Mouse (Mus musculus) forebrain, embryonic 14.5 days (tissue): Measurements from ENCODE around the gene Pon2. TPM values are rescaled to one million over a fixed set of nuclear protein-coding genes. Genes with fewer than 3 reads are reported as not detected.

ENCODE experiments used
- ATAC-seq: fragments of 200-750 bp; cut with Nextera tagmentation; 2 replicates; pipeline ENCODE4 v1.8.0; 2017; ENCODE audit warnings: mild to moderate bottlenecking, moderate library complexity
- DNase-seq: peaks from one replicate; pipeline ENCODE4 v3.0.0-alpha.2; 2015; ENCODE audit warnings: low spot score
- H3K27ac ChIP-seq: fragments of 300-500 bp; sonication (generic); 2 replicates; pipeline ENCODE4 v1.5.1; 2014; ENCODE audit warnings: low read depth, mild to moderate bottlenecking, control low read depth, low read length, moderate library complexity
- H3K27me3 ChIP-seq: fragments of 300-500 bp; sonication (generic); replicated peaks from 2 replicates; pipeline ENCODE4 v1.6.1; 2014; ENCODE audit warnings: low read length, control low read depth, mixed read lengths; ENCODE audit not compliant: control insufficient read depth, insufficient read depth
- H3K36me3 ChIP-seq: fragments of 300-500 bp; sonication (generic); 2 replicates; pipeline ENCODE4 v1.6.1; 2014; ENCODE audit warnings: low read length, control low read depth; ENCODE audit not compliant: control insufficient read depth, insufficient read depth
- H3K4me1 ChIP-seq: fragments of 300-500 bp; sonication (generic); 2 replicates; pipeline ENCODE4 v1.6.1; 2014; ENCODE audit warnings: antibody characterized with exemption, low read length, control low read depth; ENCODE audit not compliant: control insufficient read depth, insufficient read depth
- H3K4me2 ChIP-seq: fragments of 300-500 bp; sonication (generic); 2 replicates; pipeline ENCODE4 v1.6.1; 2014; ENCODE audit warnings: mild to moderate bottlenecking, control low read depth, low read length
- H3K4me3 ChIP-seq: fragments of 300-500 bp; sonication (generic); 2 replicates; pipeline ENCODE4 v1.5.1; 2014; ENCODE audit warnings: low read depth, low read length, control low read depth
- H3K9ac ChIP-seq: fragments of 300-500 bp; sonication (generic); 2 replicates; pipeline ENCODE4 v1.6.1; 2014; ENCODE audit warnings: mild to moderate bottlenecking, low read length, control low read depth, moderate library complexity
- H3K9me3 ChIP-seq: fragments of 300-500 bp; sonication (generic); replicated peaks from 2 replicates; pipeline ENCODE4 v1.6.1; 2016; ENCODE audit warnings: low read length, control low read depth, mixed read lengths; ENCODE audit not compliant: control insufficient read depth
- WGBS: fragments of 180-500 bp; shearing (Covaris S2); extraction: QIAGEN DNeasy Blood & Tissue Kit; methylation state at CpG from one replicate; pipeline ENCODE4 v1.1.7; 2014; 5-methylcytosine and 5-hydroxymethylcytosine counted together
- polyA plus RNA-seq: library from polyadenylated mRNA; unstranded; fragments of >200 nt; fragmentation: Nextera tagmentation; extraction: Ambion mirVana; gene quantifications from 2 replicates; pipeline ENCODE4 v1.2.1, GENCODE M21; 2014

The Pon2 gene
- polyA plus RNA-seq, 1 experiment from 2014 or later: 11.7 TPM

DNA sequence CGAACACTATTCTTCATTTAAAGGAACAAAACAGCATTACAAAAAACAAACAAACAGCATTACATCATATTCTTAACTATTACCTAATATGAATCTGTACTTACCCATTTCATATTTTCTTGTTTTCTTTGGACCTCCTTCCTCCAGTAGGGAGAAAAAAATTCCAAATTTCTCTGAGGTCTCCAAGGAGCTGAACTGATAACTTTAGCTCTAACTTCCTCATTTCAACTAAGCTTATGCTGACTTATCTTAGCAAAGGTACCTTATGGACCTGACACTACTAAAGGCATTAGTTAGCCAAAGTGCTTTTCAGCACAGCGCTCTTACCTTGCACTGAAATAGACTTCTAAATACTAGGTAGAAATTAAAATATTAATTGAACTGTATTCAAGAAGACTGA is 43.4 kb downstream of the Pon2 start:
- DNase-seq: no peak
- H3K9me3 ChIP-seq: no peaks in the 10 kb centered on the region
- H3K9ac ChIP-seq: no peak overlapping the region
- H3K36me3 ChIP-seq: no peaks in the 10 kb centered on the region
- H3K27ac ChIP-seq: no peak overlapping the region
- WGBS: 93% methylated on average over 2 of the region's 2 CpGs
- H3K4me1 ChIP-seq: peaks cover 7% of the 10 kb centered on the region
- H3K4me3 ChIP-seq: no peak overlapping the region
- H3K4me2 ChIP-seq: no peak overlapping the region
- no peak for ATAC-seq
- no peaks in the 10 kb centered on the region for H3K27me3 ChIP-seq

DNA sequence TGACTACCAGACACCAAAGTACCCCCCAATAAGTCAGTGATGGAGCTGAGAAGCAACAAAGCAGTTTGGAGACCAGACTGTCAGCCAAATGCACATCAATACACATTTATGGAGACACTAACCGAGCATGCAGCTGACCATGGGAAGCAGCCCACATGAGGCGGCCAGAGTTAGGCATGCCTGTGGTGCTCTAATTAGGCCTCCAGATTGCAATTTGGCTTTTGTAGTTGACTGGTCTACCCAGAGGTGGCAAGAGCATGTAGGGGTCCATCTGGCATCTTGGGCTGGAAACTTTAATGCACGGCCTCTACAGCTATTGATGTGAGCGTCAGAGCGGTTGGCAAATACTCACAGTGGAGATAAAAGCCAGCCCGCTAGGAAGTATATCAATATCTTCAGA is 52.3 kb downstream of the Pon2 start:
- ATAC-seq (no peak), DNase-seq (no peak)
- WGBS: 87% methylated on average over 6 of the region's 6 CpGs
- H3K27ac ChIP-seq: no peak overlapping the region
- no peaks in the 10 kb centered on the region for H3K4me1 ChIP-seq
- H3K9ac ChIP-seq: no peak overlapping the region
- H3K4me3 ChIP-seq: no peak overlapping the region
- H3K27me3 ChIP-seq: no peaks in the 10 kb centered on the region
- H3K4me2 ChIP-seq: no peak overlapping the region
- H3K36me3 ChIP-seq: no peaks in the 10 kb centered on the region
- no peaks in the 10 kb centered on the region for H3K9me3 ChIP-seq

DNA sequence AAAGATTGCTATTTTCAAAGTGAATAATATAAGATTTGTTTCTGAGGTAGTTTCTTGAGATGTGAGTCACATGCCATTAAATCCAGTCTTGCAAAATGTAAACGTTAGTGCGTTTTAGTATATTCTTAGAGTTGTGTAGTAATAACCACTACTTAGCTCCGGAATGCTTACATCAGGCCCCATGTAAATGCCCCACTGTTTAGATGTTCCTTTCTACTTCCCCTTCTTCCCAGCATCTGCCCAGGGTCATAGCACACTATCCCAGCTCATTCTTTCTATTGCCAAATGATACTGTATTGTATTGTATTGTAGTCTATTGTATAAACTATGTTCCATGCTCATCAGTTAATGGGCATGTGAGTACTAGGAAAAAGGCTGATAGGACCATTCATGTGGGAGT is 59.5 kb downstream of the Pon2 start:
- DNase-seq: no peak

DNA sequence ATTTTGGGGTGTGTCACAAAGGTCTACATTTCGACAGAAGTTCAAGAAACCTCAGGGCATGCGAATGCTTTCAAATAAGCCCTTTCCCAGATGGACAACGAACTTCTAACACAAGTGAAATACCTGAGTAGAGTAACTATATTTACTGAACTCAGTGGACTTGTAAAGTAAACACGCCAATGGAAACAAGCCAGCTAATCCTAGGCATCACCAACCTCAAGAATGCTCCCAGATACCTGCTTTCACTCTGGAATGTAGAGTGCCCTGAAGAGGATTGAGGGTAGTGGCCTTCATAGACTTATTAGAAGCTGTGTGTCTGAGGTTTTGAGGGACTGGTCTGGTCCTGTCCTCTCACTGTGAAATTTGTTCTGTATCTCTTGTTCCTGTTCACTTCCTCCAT is 60.7 kb downstream of the Pon2 start:
- Histone ChIP-seq H3K36me3 (no peaks in the 10 kb centered on the region), H3K4me3 (no peak overlapping the region), H3K9ac (no peak overlapping the region), H3K4me1 (no peaks in the 10 kb centered on the region), H3K9me3 (no peaks in the 10 kb centered on the region), H3K27ac (no peak overlapping the region), H3K4me2 (no peak overlapping the region), H3K27me3 (no peaks in the 10 kb centered on the region)
- WGBS: 95% methylated on average over 4 of the region's 4 CpGs
- ATAC-seq (no peak), DNase-seq (no peak)

More for the DNA sequence above, 59.5 kb downstream of the Pon2 start:
- Histone ChIP-seq H3K9ac (no peak overlapping the region), H3K4me3 (no peak overlapping the region), H3K27ac (no peak overlapping the region), H3K9me3 (no peaks in the 10 kb centered on the region), H3K4me1 (no peaks in the 10 kb centered on the region), H3K27me3 (no peaks in the 10 kb centered on the region), H3K36me3 (no peaks in the 10 kb centered on the region), H3K4me2 (no peak overlapping the region)
- 95% methylated on average over 3 of the region's 3 CpGs for WGBS
- no peak for ATAC-seq

DNA sequence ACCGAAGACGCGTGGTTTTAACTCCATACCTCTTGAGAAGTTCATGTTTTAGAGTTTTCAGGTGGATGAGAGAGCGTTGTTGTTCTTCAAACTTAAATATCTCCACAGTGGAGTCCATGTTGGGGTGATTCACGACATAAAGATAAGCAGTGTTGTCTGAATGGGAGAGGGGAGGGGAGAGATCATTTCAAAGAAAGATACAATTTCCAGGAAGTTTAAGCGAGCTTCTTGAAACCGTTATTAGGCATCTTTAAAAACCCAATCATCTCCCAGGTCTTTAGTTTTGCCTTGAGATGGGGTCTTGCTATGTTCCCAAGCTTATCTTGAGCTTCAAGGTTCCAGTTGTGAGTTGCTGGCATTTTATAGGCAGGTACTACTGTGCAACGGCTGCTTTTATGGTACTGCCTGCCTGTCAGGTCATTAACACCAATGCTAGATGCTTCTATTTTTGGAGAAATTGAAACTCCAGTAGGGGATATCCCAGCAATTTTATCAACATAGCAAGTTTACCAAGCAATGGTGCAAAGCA is 61.3 kb downstream of the Pon2 start:
- Histone ChIP-seq H3K9ac (no peak overlapping the region), H3K27me3 (no peaks in the 10 kb centered on the region), H3K27ac (no peak overlapping the region), H3K36me3 (no peaks in the 10 kb centered on the region), H3K4me1 (no peaks in the 10 kb centered on the region), H3K9me3 (no peaks in the 10 kb centered on the region), H3K4me3 (no peak overlapping the region), H3K4me2 (no peak overlapping the region)
- WGBS: 63% methylated on average over 8 of the region's 8 CpGs
- no peak for DNase-seq
- no peak for ATAC-seq

DNA sequence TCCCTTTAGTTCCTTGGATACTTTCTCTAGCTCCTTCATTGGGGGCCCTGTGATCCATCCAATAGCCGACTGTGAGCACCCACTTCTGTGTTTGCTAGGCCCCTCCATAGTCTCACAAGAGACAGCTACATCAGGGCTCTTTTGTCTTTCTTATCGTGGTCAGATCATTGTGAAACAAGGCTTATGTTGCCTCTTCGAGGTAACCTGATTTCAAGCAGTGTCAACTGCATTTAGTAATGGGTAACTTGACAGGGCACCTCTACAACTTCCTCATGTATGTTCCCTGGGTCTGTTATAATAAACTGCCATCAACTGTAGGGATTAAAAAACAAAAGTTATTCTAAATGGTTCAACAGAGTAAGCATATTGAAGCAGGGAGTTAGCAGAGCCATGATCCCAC is 63.7 kb downstream of the Pon2 start:
- Histone ChIP-seq H3K4me2 (no peak overlapping the region), H3K36me3 (no peaks in the 10 kb centered on the region), H3K9ac (no peak overlapping the region), H3K9me3 (no peaks in the 10 kb centered on the region), H3K4me3 (no peak overlapping the region), H3K27ac (no peak overlapping the region), H3K4me1 (no peaks in the 10 kb centered on the region), H3K27me3 (no peaks in the 10 kb centered on the region)
- WGBS: 80% methylated on average over 3 of the region's 3 CpGs
- DNase-seq (no peak), ATAC-seq (no peak)

DNA sequence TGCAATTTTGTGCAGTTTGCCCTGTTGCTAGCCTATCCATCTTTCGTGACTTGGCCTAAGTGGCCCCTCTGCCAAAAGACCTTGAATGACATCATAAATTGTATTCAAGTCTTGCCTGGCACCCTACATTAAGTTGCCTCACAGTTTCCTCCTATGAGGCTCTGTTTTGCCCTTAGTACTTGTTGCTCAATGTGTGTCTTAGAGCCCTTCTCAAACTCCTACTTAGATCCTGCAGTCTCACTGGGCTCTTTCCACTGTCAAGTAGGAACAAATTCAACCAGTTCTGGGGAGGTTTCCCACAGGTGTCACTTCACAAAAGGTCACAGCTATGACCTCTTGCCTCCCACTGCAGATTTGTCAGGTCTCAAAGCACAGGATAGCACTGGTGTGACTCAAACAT is 64.4 kb downstream of the Pon2 start:
- H3K27me3 ChIP-seq: no peaks in the 10 kb centered on the region
- H3K36me3 ChIP-seq: no peaks in the 10 kb centered on the region
- no peaks in the 10 kb centered on the region for H3K4me1 ChIP-seq
- no peaks in the 10 kb centered on the region for H3K9me3 ChIP-seq
- no peak overlapping the region for H3K4me2 ChIP-seq
- H3K27ac ChIP-seq: no peak overlapping the region
- ATAC-seq: no peak
- no peak for DNase-seq
- H3K9ac ChIP-seq: no peak overlapping the region
- no peak overlapping the region for H3K4me3 ChIP-seq
- WGBS: 91% methylated on average over 1 of the region's 1 CpGs

DNA sequence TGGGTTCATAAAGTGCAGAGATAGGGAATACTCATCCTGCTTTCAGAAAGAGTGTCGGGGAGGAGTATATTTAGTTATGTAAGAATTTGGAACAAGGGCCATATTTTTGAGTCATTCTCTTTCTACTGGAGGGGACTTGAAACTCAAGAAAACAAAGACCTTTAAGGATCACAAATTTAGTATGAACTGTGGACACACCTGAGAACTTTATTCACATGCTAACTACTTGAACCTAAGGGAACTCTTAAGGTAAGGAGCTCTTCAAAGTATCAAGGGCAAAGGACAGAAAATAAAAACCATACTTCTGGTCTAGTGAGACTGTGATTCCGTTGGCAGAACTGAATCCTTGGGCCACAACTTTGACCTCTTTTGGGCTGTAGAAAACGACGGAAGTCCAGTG is 66.2 kb downstream of the Pon2 start:
- Histone ChIP-seq H3K4me2 (no peak overlapping the region), H3K4me1 (no peaks in the 10 kb centered on the region), H3K9ac (no peak overlapping the region), H3K27ac (no peak overlapping the region), H3K9me3 (no peaks in the 10 kb centered on the region), H3K27me3 (no peaks in the 10 kb centered on the region), H3K4me3 (no peak overlapping the region), H3K36me3 (no peaks in the 10 kb centered on the region)
- ATAC-seq (no peak), DNase-seq (no peak)
- WGBS: 98% methylated on average over 4 of the region's 4 CpGs

DNA sequence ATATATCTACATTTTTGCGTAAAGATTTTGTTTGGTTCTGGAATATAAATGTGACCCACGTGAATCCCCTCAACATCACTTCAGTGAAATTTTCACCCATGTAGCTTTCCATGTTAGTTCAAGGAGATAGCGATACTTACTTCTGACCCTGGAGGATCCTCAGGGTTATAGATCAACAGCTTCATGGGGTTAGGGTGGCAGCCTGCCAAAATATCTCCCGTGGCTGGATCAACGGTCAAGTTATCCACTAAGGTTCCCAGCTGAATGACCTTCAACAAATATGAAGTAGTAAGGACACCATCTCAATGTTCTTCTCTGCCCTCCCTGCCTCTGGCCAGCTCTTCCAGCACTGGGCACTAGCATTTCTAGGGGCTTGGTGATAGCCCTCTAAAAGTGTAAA is 68.0 kb downstream of the Pon2 start:
- Histone ChIP-seq H3K36me3 (no peaks in the 10 kb centered on the region), H3K27ac (no peak overlapping the region), H3K9ac (no peak overlapping the region), H3K9me3 (no peaks in the 10 kb centered on the region), H3K4me2 (no peak overlapping the region), H3K4me3 (no peak overlapping the region), H3K27me3 (no peaks in the 10 kb centered on the region), H3K4me1 (no peaks in the 10 kb centered on the region)
- no peak for ATAC-seq
- no peak for DNase-seq
- WGBS: 91% methylated on average over 5 of the region's 5 CpGs
